Mouse (Mus musculus) monocyte, adult 5-6 weeks (primary cell): ENCODE data around the gene Hist1h2ag. TPM values are rescaled to one million over a fixed set of nuclear protein-coding genes. Genes with fewer than 3 reads are reported as not detected.

Experiments used
- ATAC-seq: fragments of 153-309, 156-312 bp; replicated peaks from 2 replicates; pipeline ENCODE4 v1.8.0; 2017; ENCODE audit warnings: mild to moderate bottlenecking; ENCODE audit not compliant: low TSS enrichment, insufficient number of reproducible peaks, severe bottlenecking, poor library complexity, low FRiP score
- total RNA-seq: library from RNA; stranded (forward); fragments of 200-1000, 200-491, 200-594 nt; gene quantifications from 3 replicates; pipeline ENCODE4 v1.2.3, GENCODE M21; 2017

Gene Hist1h2ag
- total RNA-seq, 1 experiment from 2014 or later, result not detected

GRCm38 (mm10) chr13:22019934-22020835, 22.6 kb downstream of the Hist1h2ag start:
- no peak for ATAC-seq

- peak; percentile 84 for ATAC-seq
Observed at GRCm38 (mm10) chr13:22015479-22016450, 27.0 kb downstream of the Hist1h2ag start.

GRCm38 (mm10) chr13:22014411-22014845, 28.3 kb downstream of the Hist1h2ag start:
- ATAC-seq, result no peak

GRCm38 (mm10) chr13:22013716-22014115, 29.0 kb downstream of the Hist1h2ag start:
- ATAC-seq, result no peak

- ATAC-seq, result no peak
Observed at GRCm38 (mm10) chr13:22009642-22010041, 33.1 kb downstream of the Hist1h2ag start, which contains the start of gene Prss16. Prss16 (minus strand) TSS chr13:22009742.

- no peak for ATAC-seq
Observed at GRCm38 (mm10) chr13:22008707-22009106, 34.0 kb downstream of the Hist1h2ag start.

GRCm38 (mm10) chr13:22007872-22008271, 34.9 kb downstream of the Hist1h2ag start:
- ATAC-seq, result no peak

- no peak for ATAC-seq
Observed at GRCm38 (mm10) chr13:22007121-22007510, 35.6 kb downstream of the Hist1h2ag start.

- ATAC-seq, result peak; percentile 33; the same call in 1 of the 2 replicates
Observed at GRCm38 (mm10) chr13:22006334-22007120, 36.2 kb downstream of the Hist1h2ag start.

GRCm38 (mm10) chr13:22005605-22006333, 37.0 kb downstream of the Hist1h2ag start:
- no peak for ATAC-seq

- ATAC-seq, result peak; percentile 48; the same call in 1 of the 2 replicates
Observed at GRCm38 (mm10) chr13:22001823-22002222, 40.9 kb downstream of the Hist1h2ag start.

- ATAC-seq, result no peak
Observed at GRCm38 (mm10) chr13:22001346-22001745, 41.4 kb downstream of the Hist1h2ag start.

- ATAC-seq, result no peak
Observed at GRCm38 (mm10) chr13:21999147-21999546, 43.6 kb downstream of the Hist1h2ag start.

GRCm38 (mm10) chr13:21998412-21998811, 44.3 kb downstream of the Hist1h2ag start:
- ATAC-seq, result no peak

GRCm38 (mm10) chr13:21997821-21998220, 44.9 kb downstream of the Hist1h2ag start:
- no peak for ATAC-seq

- no peak for ATAC-seq
Observed at GRCm38 (mm10) chr13:21997201-21997820, 45.4 kb downstream of the Hist1h2ag start.

- ATAC-seq, result no peak
Observed at GRCm38 (mm10) chr13:21996840-21997185, 45.9 kb downstream of the Hist1h2ag start.
